Mouse (Mus musculus) C2C12 (cell line): ENCODE data around the gene Lsp1. TPM values are rescaled to one million over a fixed set of nuclear protein-coding genes. Genes with fewer than 3 reads are reported as not detected.

Source experiments
- H3K27me3 ChIP-seq: one replicate; pipeline ENCODE4 v1.6.1; 2011; ENCODE audit not compliant: control insufficient read depth, insufficient read depth, insufficient read length
- H3K36me3 ChIP-seq: one replicate; pipeline ENCODE4 v1.6.1; 2011; ENCODE audit not compliant: control insufficient read depth, insufficient read depth
- H3K4me3 ChIP-seq: one replicate; pipeline ENCODE4 v1.5.1; 2011; ENCODE audit warnings: mild to moderate bottlenecking, control low read depth; ENCODE audit not compliant: poor library complexity, insufficient read depth, severe bottlenecking
- H3K79me2 ChIP-seq: one replicate; pipeline ENCODE4 v1.6.1; 2011; ENCODE audit not compliant: control insufficient read depth, insufficient read depth
- H3K79me3 ChIP-seq: one replicate; pipeline ENCODE4 v1.6.1; 2011; ENCODE audit warnings: low read depth, control low read depth
- H3ac ChIP-seq: one replicate; pipeline ENCODE3; 2011; ENCODE audit warnings: low read depth; ENCODE audit not compliant: control insufficient read depth, insufficient read length
- CEBPB ChIP-seq: IDR thresholded peaks from one replicate; pipeline ENCODE4 v1.6.1; 2011; ENCODE audit warnings: low read depth, mild to moderate bottlenecking, control low read depth, moderate library complexity
- CTCF ChIP-seq: IDR thresholded peaks from one replicate; pipeline ENCODE4 v1.5.1; 2011; ENCODE audit not compliant: control insufficient read depth, insufficient read depth, insufficient read length
- FOSL1 ChIP-seq: IDR thresholded peaks from one replicate; pipeline ENCODE4 v1.8.0; 2011; ENCODE audit warnings: mild to moderate bottlenecking, low read length; ENCODE audit not compliant: poor library complexity, insufficient read depth, severe bottlenecking
- MAX ChIP-seq: IDR thresholded peaks from one replicate; pipeline ENCODE4 v1.6.1; 2011; ENCODE audit warnings: mild to moderate bottlenecking, control low read depth
- MYOD1 ChIP-seq: IDR thresholded peaks from one replicate; pipeline ENCODE4 v1.6.1; 2011; ENCODE audit warnings: low read depth; ENCODE audit not compliant: control insufficient read depth, insufficient read length
- MYOG ChIP-seq: IDR thresholded peaks from one replicate; pipeline ENCODE4 v1.6.1; 2011; ENCODE audit not compliant: control insufficient read depth, insufficient read length; ENCODE audit errors: extremely low read depth
- USF1 ChIP-seq: IDR thresholded peaks from one replicate; pipeline ENCODE4 v1.6.1; 2011; ENCODE audit warnings: low read depth, mild to moderate bottlenecking, control low read depth, moderate library complexity
- long read RNA-seq, 2 experiments: library from polyadenylated mRNA; unstranded; transcript quantifications; one replicate each; pipeline ENCODE4 v2.0.0; 2019 to 2020
- polyA plus RNA-seq: library from polyadenylated mRNA; unstranded; fragments of >200 nt; fragmentation: generic; extraction: Trizol; gene quantifications from one replicate; pipeline ENCODE4 v1.2.1, GENCODE M21; 2012; ENCODE audit warnings: missing spikeins

The Lsp1 gene
- polyA plus RNA-seq: 96.1 TPM
- long read RNA-seq, experiment 1, partial matches to known transcripts: 14 of 53 reads
- long read RNA-seq, experiment 1, other reads (novel, unspliced or antisense): 31 of 53 reads
- long read RNA-seq, experiment 2, partial matches to known transcripts: 2 of 82 reads
- long read RNA-seq, experiment 2, other reads (novel, unspliced or antisense): 77 of 82 reads

DNA sequence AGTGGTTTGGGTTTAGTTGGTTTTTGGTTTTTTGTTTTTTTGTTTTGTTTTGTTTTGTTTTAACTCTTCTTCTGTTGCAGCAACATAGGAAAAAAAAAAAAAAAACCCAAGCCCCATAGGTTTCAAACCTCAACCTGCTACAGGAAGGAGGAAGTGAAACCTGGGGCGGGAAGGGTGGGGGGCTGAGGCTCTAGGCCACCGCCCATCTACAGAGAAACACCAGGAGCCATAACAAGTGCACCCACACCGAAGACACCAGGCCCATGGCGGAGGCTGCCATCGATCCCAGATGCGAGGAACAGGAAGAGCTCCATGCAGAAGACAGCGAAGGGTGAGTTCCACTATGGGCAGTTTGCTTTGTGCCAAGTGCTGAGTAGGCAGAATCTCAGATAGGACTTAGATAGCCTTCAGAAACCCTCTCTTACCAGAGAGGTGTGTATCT, at the start of gene Lsp1:
TSS of gene Lsp1 (plus strand) at position 174 of the 442 bp plus-strand sequence.
- no peak within 1 kb of the TSS for H3ac ChIP-seq
- H3K4me3 ChIP-seq: no peak within 1 kb of the TSS
- H3K27me3 ChIP-seq: no peaks in the 10 kb centered on the region
- TF ChIP-seq MYOD1 (no peak), CEBPB (no peak), FOSL1 (no peak), MYOG (no peak)
- no peaks in the 10 kb centered on the region for H3K36me3 ChIP-seq
- H3K79me3 ChIP-seq: no peaks in the 10 kb centered on the region
- H3K79me2 ChIP-seq: no peaks in the 10 kb centered on the region

DNA sequence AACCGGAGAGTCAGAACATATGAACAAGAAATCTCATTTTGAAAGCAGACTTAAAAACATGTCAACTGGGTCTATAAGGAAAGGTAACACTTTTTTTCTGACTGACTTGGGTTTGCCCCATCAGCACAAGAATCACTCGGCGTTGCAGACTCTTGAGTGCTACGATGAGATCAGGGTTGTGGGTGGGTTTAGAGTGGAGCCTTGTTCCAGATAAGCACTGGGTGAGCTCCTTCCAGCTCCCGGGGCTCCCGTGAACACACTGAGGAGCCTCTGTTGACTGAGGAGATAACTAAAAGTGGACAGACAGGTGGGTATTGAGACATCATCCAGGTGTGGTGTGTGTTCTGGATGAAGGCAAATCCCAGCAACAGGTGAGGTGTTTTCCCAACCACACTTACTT, 47.3 kb upstream of the Lsp1 start:
- Histone ChIP-seq H3K4me3 (no peak overlapping the region), H3K79me2 (no peaks in the 10 kb centered on the region), H3K79me3 (no peaks in the 10 kb centered on the region), H3K27me3 (no peaks in the 10 kb centered on the region), H3ac (no peak overlapping the region), H3K36me3 (no peaks in the 10 kb centered on the region)
- TF ChIP-seq CEBPB (no peak), MAX (no peak), MYOD1 (no peak), FOSL1 (no peak), CTCF (no peak), MYOG (no peak), USF1 (no peak)

DNA sequence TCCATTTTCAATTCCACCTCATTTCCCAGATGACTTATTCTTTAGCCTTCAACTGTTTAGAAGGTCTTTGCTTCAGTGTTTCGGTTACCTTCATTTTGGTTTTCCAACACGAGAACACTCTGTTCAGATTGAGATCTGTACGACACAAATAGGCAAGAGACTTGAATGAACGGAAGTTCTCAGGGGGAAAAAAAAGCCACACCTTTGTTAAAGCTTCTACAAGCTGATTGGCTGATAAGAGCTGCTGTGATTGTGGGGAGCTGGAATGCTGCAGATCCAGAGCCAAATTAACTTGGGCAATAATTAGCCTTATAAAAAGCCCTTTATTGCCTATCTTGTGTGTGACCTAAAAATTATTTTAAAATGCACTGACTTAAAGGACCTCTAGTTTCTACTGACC, 45.3 kb upstream of the Lsp1 start:
- H3K36me3 ChIP-seq: no peaks in the 10 kb centered on the region
- no peak for TF ChIP-seq CEBPB
- H3K27me3 ChIP-seq: no peaks in the 10 kb centered on the region
- no peaks in the 10 kb centered on the region for H3K79me2 ChIP-seq
- no peaks in the 10 kb centered on the region for H3K79me3 ChIP-seq
- H3ac ChIP-seq: no peak overlapping the region
- no peak overlapping the region for H3K4me3 ChIP-seq

DNA sequence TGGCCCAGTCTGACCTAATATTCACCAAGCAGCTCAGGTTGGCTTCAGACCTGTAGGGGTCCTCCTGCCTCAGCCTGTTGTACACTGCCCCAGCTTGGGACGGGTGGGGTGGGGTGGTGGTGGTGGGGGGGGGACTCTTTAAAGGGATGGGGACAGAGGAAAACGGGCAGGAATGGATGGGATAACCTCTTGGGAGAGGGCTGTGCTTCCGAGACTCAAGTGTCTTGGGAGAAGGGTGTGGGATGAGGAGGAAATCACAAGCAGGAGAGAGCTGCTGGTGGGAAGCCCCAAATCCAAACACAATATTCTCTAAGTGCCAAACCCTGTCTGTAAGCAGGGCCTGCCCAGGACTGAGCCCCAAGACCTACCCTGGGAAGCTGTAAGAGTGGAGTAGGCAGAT, 44.4 kb upstream of the Lsp1 start:
- Histone ChIP-seq H3K4me3 (no peak overlapping the region), H3K27me3 (no peaks in the 10 kb centered on the region), H3K36me3 (no peaks in the 10 kb centered on the region), H3K79me3 (no peaks in the 10 kb centered on the region), H3K79me2 (no peaks in the 10 kb centered on the region), H3ac (no peak overlapping the region)
- TF ChIP-seq USF1: no peak
- TF ChIP-seq MYOG: no peak
- TF ChIP-seq CTCF: no peak
- no peak for TF ChIP-seq MAX
- TF ChIP-seq CEBPB: no peak
- TF ChIP-seq MYOD1: no peak
- TF ChIP-seq FOSL1: no peak

DNA sequence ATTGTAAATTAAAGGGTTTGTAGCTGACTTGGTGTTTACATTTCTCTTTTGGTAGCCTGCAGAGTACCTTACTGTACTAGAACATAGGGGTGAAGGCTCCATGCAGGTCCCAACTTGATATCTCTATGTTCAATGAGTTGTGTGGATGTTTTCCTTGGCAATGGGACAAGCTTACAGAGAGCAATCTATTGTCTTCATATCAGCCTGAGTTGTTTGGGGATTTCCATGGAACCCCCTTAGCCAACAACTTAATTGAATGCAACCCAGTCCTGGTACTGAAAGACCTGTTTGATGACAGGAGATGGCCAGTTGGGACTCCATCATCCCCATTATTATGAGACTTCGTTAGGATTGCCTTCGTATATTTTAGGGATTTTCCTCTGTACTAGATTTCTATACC, 42.6 kb upstream of the Lsp1 start:
- H3K27me3 ChIP-seq: no peaks in the 10 kb centered on the region
- H3K79me3 ChIP-seq: no peaks in the 10 kb centered on the region
- H3K36me3 ChIP-seq: no peaks in the 10 kb centered on the region
- H3ac ChIP-seq: no peak overlapping the region
- no peak overlapping the region for H3K4me3 ChIP-seq
- H3K79me2 ChIP-seq: no peaks in the 10 kb centered on the region
- TF ChIP-seq MAX (no peak), USF1 (no peak)

DNA sequence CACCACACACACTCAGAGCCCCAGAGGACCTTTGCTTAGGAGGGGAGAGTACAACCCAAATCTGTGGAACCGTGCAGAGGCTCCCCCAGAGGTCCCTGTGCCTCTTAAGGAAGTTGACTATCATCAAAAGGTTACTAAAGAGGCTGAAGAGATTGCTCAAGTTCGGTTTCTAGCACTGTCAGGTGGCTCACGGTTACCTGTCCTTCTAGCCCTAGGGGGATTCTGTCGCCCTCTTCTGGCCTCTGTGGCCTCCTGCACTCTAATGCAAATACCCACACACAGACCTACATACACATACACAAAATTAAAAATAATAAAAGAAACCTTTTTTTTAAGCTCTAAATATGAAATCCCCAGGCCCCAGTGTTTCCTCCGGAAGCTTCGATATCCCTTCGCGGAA, 41.9 kb upstream of the Lsp1 start:
- no peaks in the 10 kb centered on the region for H3K27me3 ChIP-seq
- H3K79me2 ChIP-seq: no peaks in the 10 kb centered on the region
- H3K36me3 ChIP-seq: no peaks in the 10 kb centered on the region
- H3K79me3 ChIP-seq: no peaks in the 10 kb centered on the region
- H3ac ChIP-seq: no peak overlapping the region
- H3K4me3 ChIP-seq: no peak overlapping the region
- no peak for TF ChIP-seq FOSL1
- no peak for TF ChIP-seq USF1
- no peak for TF ChIP-seq CTCF
- TF ChIP-seq MAX: no peak
- TF ChIP-seq CEBPB: no peak
- no peak for TF ChIP-seq MYOD1
- no peak for TF ChIP-seq MYOG
